Mouse (Mus musculus) myocyte (in vitro differentiated cells): ENCODE results near the gene Zbtb38. TPM values are rescaled to one million over a fixed set of nuclear protein-coding genes. Genes with fewer than 3 reads are reported as not detected.

Experiments
- H3K27me3 ChIP-seq: one replicate; pipeline ENCODE4 v1.6.1; 2011; ENCODE audit not compliant: control insufficient read depth, insufficient read depth, insufficient read length
- H3K36me3 ChIP-seq: one replicate; pipeline ENCODE4 v1.6.1; 2011; ENCODE audit not compliant: control insufficient read depth, insufficient read depth
- H3K4me2 ChIP-seq: one replicate; pipeline ENCODE4 v1.6.1; 2011; ENCODE audit warnings: low read depth, control low read depth
- H3K4me3 ChIP-seq: one replicate; pipeline ENCODE4 v1.5.1; 2011; ENCODE audit warnings: mild to moderate bottlenecking, control low read depth, moderate library complexity
- H3K79me2 ChIP-seq: one replicate; pipeline ENCODE4 v1.6.1; 2011; ENCODE audit not compliant: control insufficient read depth, insufficient read depth
- H3ac ChIP-seq: one replicate; pipeline ENCODE4 v1.6.1; 2011; ENCODE audit not compliant: control insufficient read depth, insufficient read length
- CEBPB ChIP-seq: IDR thresholded peaks from 2 replicates; pipeline ENCODE4 v1.6.1; 2011; ENCODE audit warnings: mild to moderate bottlenecking, moderate library complexity; ENCODE audit not compliant: poor library complexity, insufficient read depth, severe bottlenecking
- E2F4 ChIP-seq: IDR thresholded peaks from one replicate; pipeline ENCODE4 v1.6.1; 2011; ENCODE audit warnings: mild to moderate bottlenecking, control low read depth, moderate library complexity; ENCODE audit not compliant: insufficient read depth
- MAX ChIP-seq: IDR thresholded peaks from one replicate; pipeline ENCODE4 v1.6.1; 2011; ENCODE audit warnings: low read depth, mild to moderate bottlenecking, control low read depth
- MYOD1 ChIP-seq, 3 experiments: IDR thresholded peaks; one replicate each; pipeline ENCODE4 v1.6.1; 2011; ENCODE audit warnings: control low read depth in 2 of 3, low read depth in 2 of 3, mild to moderate bottlenecking in 2 of 3, moderate library complexity in 1 of 3; ENCODE audit not compliant: insufficient read length in 2 of 3, control insufficient read depth in 1 of 3
- MYOG ChIP-seq, 3 experiments: IDR thresholded peaks; one replicate each; pipeline ENCODE4 v1.6.1; 2011; ENCODE audit warnings: control low read depth in 2 of 3, low read depth in 2 of 3, mild to moderate bottlenecking in 2 of 3; ENCODE audit not compliant: insufficient read length in 2 of 3, control insufficient read depth in 1 of 3, insufficient read depth in 1 of 3
- POLR2A ChIP-seq: IDR thresholded peaks from one replicate; pipeline ENCODE4 v1.6.1; 2011; ENCODE audit warnings: low read depth, mild to moderate bottlenecking, control low read depth, moderate library complexity; ENCODE audit not compliant: insufficient read length
- POLR2AphosphoS2 ChIP-seq: IDR thresholded peaks from one replicate; pipeline ENCODE4 v1.6.1; 2011; ENCODE audit warnings: low read depth, control low read depth; ENCODE audit not compliant: insufficient read length
- REST ChIP-seq: IDR thresholded peaks from one replicate; pipeline ENCODE4 v1.6.1; 2011; ENCODE audit warnings: mild to moderate bottlenecking, control low read depth, moderate library complexity; ENCODE audit not compliant: insufficient read depth, insufficient read length
- SRF ChIP-seq: IDR thresholded peaks from one replicate; pipeline ENCODE4 v1.6.1; 2011; ENCODE audit warnings: low read depth; ENCODE audit not compliant: control insufficient read depth, insufficient read length
- TCF12 ChIP-seq: IDR thresholded peaks from one replicate; pipeline ENCODE4 v1.6.1; 2011; ENCODE audit warnings: mild to moderate bottlenecking, control low read depth; ENCODE audit not compliant: poor library complexity, insufficient read depth, severe bottlenecking
- TCF3 ChIP-seq: IDR thresholded peaks from one replicate; pipeline ENCODE4 v1.6.1; 2011; ENCODE audit warnings: low read depth, control low read depth; ENCODE audit not compliant: insufficient read length
- USF1 ChIP-seq: IDR thresholded peaks from one replicate; pipeline ENCODE4 v1.6.1; 2011; ENCODE audit warnings: low read depth, mild to moderate bottlenecking, control low read depth, moderate library complexity
- polyA plus RNA-seq: library from polyadenylated mRNA; unstranded; fragments of >200 nt; fragmentation: generic; extraction: Trizol; gene quantifications from one replicate; pipeline ENCODE4 v1.2.1, GENCODE M21; 2012; ENCODE audit warnings: missing spikeins

The Zbtb38 gene
- polyA plus RNA-seq, 1 experiment: 9.1 TPM

DNA sequence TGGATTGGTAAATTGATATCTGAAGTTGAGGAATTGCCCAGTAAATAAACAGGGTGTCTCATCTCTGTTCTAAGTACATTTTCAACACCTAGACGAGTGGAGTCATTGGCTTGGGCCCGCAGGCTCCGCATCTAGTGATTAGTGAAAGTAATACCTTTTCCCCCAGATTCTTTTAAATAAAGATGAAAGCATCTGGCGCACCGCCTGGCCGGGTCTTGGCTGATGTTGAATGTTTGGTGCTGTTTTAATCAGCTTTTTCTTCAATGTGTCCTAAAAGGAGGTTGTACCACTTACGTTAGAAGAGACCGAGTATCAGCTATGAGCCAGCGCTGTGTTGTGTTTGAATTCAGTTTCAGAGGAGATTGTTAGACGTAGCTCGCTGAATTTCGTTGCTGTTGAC is 81.4 kb downstream of the Zbtb38 start:
- Histone ChIP-seq H3K36me3 (no peaks in the 10 kb centered on the region), H3K79me2 (no peaks in the 10 kb centered on the region), H3K4me3 (no peak overlapping the region), H3K4me2 (no peak overlapping the region), H3ac (no peak overlapping the region), H3K27me3 (no peaks in the 10 kb centered on the region)
- TF ChIP-seq POLR2A (no peak), SRF (no peak), TCF12 (no peak), USF1 (no peak), MYOG (IDR thresholded peaks at IDR 0.05; ENCODE audit: control insufficient read depth in 1 of 3, insufficient read depth in 1 of 3, insufficient read length in 2 of 3, low read depth in 2 of 3) (no peak), MYOD1 (IDR thresholded peaks at IDR 0.05; ENCODE audit: control insufficient read depth in 1 of 3, insufficient read length in 2 of 3, low read depth in 2 of 3) (no peak), CEBPB (no peak), TCF3 (no peak), E2F4 (no peak), POLR2AphosphoS2 (no peak), MAX (no peak), REST (no peak)

- H3K79me2 ChIP-seq: no peaks in the 10 kb centered on the region
- no peaks in the 10 kb centered on the region for H3K36me3 ChIP-seq
- peak overlapping the region; percentile 74 for H3K4me2 ChIP-seq
- TF ChIP-seq POLR2A (peak; percentile 72), E2F4 (no peak), MYOG (IDR thresholded peaks at IDR 0.05; ENCODE audit: control insufficient read depth in 1 of 3, insufficient read depth in 1 of 3, insufficient read length in 2 of 3, low read depth in 2 of 3) (peak in 1 of 3 experiments; percentile 69), TCF12 (no peak), POLR2AphosphoS2 (peak; percentile 76), CEBPB (no peak), REST (no peak), MAX (no peak), MYOD1 (IDR thresholded peaks at IDR 0.05; ENCODE audit: control insufficient read depth in 1 of 3, insufficient read length in 2 of 3, low read depth in 2 of 3) (peak in 1 of 3 experiments; percentile 65), USF1 (peak; percentile 52), TCF3 (no peak)
- H3K27me3 ChIP-seq: no peaks in the 10 kb centered on the region
- no peak overlapping the region for H3ac ChIP-seq
- no peak overlapping the region for H3K4me3 ChIP-seq
Measured at GRCm38 (mm10) chr9:96669877-96670276, 82.8 kb downstream of the Zbtb38 start.

- no peaks in the 10 kb centered on the region for H3K36me3 ChIP-seq
- no peak overlapping the region for H3K4me3 ChIP-seq
- no peaks in the 10 kb centered on the region for H3K79me2 ChIP-seq
- no peak overlapping the region for H3ac ChIP-seq
- H3K4me2 ChIP-seq: no peak overlapping the region
- no peaks in the 10 kb centered on the region for H3K27me3 ChIP-seq
- TF ChIP-seq REST: no peak
- TF ChIP-seq MAX: no peak
- TF ChIP-seq MYOG (IDR thresholded peaks at IDR 0.05; ENCODE audit: control insufficient read depth in 1 of 3, insufficient read depth in 1 of 3, insufficient read length in 2 of 3, low read depth in 2 of 3): no peak
- TF ChIP-seq MYOD1 (IDR thresholded peaks at IDR 0.05; ENCODE audit: control insufficient read depth in 1 of 3, insufficient read length in 2 of 3, low read depth in 2 of 3): no peak
- no peak for TF ChIP-seq POLR2AphosphoS2
- TF ChIP-seq TCF3: no peak
- TF ChIP-seq USF1: no peak
- no peak for TF ChIP-seq POLR2A
- no peak for TF ChIP-seq SRF
- no peak for TF ChIP-seq TCF12
- TF ChIP-seq CEBPB: no peak
- TF ChIP-seq E2F4: no peak
Measured at GRCm38 (mm10) chr9:96668628-96669027, 84.0 kb downstream of the Zbtb38 start.

GRCm38 (mm10) chr9:96660510-96661244 is 92.0 kb downstream of the Zbtb38 start:
- no peak overlapping the region for H3K4me2 ChIP-seq
- H3ac ChIP-seq: no peak overlapping the region
- H3K4me3 ChIP-seq: no peak overlapping the region
- TF ChIP-seq MAX (no peak), POLR2AphosphoS2 (no peak), SRF (no peak), CEBPB (no peak), POLR2A (no peak), TCF12 (no peak), REST (no peak), MYOD1 (IDR thresholded peaks at IDR 0.05; ENCODE audit: control insufficient read depth in 1 of 3, insufficient read length in 2 of 3, low read depth in 2 of 3) (no peak), TCF3 (no peak), E2F4 (no peak), USF1 (no peak)
- no peaks in the 10 kb centered on the region for H3K79me2 ChIP-seq
- no peaks in the 10 kb centered on the region for H3K36me3 ChIP-seq
- no peaks in the 10 kb centered on the region for H3K27me3 ChIP-seq
